Mouse (Mus musculus): ENCODE measurements around the gene Gm37240.

DNA sequence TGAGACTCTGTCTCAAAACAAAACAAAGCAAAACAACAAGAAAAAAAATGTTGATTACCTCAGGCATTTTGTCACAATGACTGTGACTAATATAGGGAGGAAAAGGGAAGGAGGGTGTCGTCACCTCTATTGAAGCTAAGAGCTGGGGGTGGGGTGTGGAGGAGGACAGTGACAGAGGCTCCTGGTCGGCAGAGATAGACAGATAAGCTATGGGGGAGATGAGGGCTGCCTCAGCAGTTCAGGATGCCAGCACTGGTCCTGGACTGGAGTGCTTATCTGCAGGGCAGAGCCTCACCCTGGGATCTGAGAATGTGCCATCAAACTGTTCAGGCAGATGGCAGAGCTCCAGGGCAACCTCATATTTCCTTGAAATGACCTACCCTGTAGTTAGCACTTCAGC lies 1115.3 kb downstream of the Gm37240 start:
- TF ChIP-seq POLR2A (IDR thresholded peaks at IDR 0.05; ENCODE audit: borderline replicate concordance, insufficient read depth, low read length) (no peak), CTCF (IDR thresholded peaks at IDR 0.05; ENCODE audit: borderline replicate concordance, insufficient read depth, low read depth, low read length) (no peak)
